Mouse (Mus musculus) embryonic facial prominence, embryonic 10.5 days (tissue): Measurements from ENCODE around the gene Slc22a3. TPM values are rescaled to one million over a fixed set of nuclear protein-coding genes. Genes with fewer than 3 reads are reported as not detected.
A peak's percentile ranks its signal among the peaks of the same experiment; 100 is the strongest.

Experiments used
- DNase-seq: peaks from one replicate; pipeline ENCODE4 v3.0.0-alpha.2; 2017; ENCODE audit warnings: low spot score
- H3K27ac ChIP-seq: fragments of 300-500 bp; sonication (generic); replicated peaks from 2 replicates; pipeline ENCODE4 v1.5.1; 2016; ENCODE audit warnings: mild to moderate bottlenecking
- H3K27me3 ChIP-seq: fragments of 300-500 bp; sonication (generic); replicated peaks from 2 replicates; pipeline ENCODE4 v1.6.1; 2016; ENCODE audit warnings: low read depth, mild to moderate bottlenecking; ENCODE audit not compliant: poor library complexity, severe bottlenecking
- H3K36me3 ChIP-seq: fragments of 300-500 bp; sonication (generic); replicated peaks from 2 replicates; pipeline ENCODE4 v1.6.1; 2016; ENCODE audit warnings: mild to moderate bottlenecking, moderate library complexity
- H3K4me1 ChIP-seq: fragments of 300-500 bp; sonication (generic); 2 replicates; pipeline ENCODE4 v1.6.1; 2016
- H3K4me3 ChIP-seq: fragments of 300-500 bp; sonication (generic); 2 replicates; pipeline ENCODE4 v1.5.1; 2016; ENCODE audit warnings: mild to moderate bottlenecking, moderate library complexity
- H3K9me3 ChIP-seq: fragments of 300-500 bp; sonication (generic); 2 replicates; pipeline ENCODE4 v1.6.1; 2016; ENCODE audit warnings: mild to moderate bottlenecking
- WGBS: fragments of 180-500 bp; shearing (Covaris S2); methylation state at CpG from one replicate; pipeline ENCODE4 v1.1.7; 2016; 5-methylcytosine and 5-hydroxymethylcytosine counted together
- polyA plus RNA-seq: library from polyadenylated mRNA; unstranded; fragments of >200 nt; fragmentation: Nextera tagmentation; extraction: Ambion mirVana; gene quantifications from 2 replicates; pipeline ENCODE4 v1.2.1, GENCODE M21; 2016

The Slc22a3 gene
- polyA plus RNA-seq, 1 experiment from 2014 or later: 0.05 TPM

DNA sequence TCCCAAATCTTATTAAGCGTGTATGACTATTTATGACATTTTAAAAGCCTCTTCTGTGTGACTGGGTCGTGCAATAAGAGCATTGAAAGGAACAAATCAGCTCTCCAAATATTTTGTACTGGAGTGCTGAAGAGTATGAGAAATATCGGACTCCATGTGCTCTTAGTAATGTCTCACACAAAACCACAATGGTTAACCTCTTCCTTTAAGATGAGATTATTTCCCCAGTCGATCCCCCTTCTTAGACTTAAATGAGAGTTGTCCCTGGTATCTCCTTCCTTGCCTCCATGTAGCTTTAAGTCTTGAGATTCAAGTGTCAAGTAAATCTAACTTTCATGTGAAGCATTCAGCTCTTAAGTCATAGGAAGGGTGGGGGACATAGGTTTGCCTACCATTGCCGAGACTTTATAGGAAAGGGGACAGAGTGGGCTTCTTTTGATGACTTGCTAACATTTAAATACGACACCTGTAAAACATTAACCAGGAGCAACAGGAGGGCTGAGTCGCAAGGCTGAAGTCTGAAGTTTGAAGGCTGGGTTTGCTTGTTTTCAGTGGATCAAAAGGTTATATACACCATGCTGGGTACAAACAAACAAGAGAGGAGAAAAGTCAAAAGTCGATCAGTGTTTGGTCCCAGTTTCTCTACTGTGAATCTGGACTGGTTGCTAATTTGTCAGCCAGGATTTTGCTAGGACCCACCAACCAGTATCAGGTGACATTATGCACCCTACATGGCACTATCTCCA is 122.3 kb downstream of the Slc22a3 start:
- Histone ChIP-seq H3K36me3 (no peaks in the 10 kb centered on the region), H3K9me3 (no peaks in the 10 kb centered on the region), H3K4me3 (no peak overlapping the region), H3K4me1 (peaks cover 6% of the 10 kb centered on the region), H3K27ac (no peak overlapping the region), H3K27me3 (no peaks in the 10 kb centered on the region)
- WGBS: 72% methylated on average over 8 of the region's 8 CpGs
- no peak for DNase-seq

DNA sequence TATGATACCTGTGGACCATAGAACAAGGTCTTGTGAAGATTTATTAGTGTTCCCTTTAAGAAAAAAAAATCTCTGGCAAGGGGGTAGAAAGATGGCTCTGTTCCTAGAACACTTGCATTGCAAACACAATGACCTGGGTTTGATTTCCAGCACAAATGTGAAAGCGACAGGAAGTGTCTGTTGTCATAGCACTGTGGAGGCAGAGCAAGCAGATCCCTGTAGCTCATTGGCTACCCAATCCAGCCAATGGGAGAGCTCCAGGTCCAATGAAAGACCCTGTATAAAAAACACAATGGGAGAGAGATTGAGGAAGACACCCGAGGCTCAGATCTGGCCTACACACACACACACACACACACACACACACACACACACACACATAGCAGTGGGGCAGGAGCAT is 125.0 kb downstream of the Slc22a3 start:
- DNase-seq: peak; percentile 27
- Histone ChIP-seq H3K27ac (no peak overlapping the region), H3K9me3 (no peaks in the 10 kb centered on the region), H3K27me3 (no peaks in the 10 kb centered on the region), H3K36me3 (no peaks in the 10 kb centered on the region), H3K4me3 (no peak overlapping the region), H3K4me1 (peaks cover 6% of the 10 kb centered on the region)
- 39% methylated on average over 2 of the region's 2 CpGs for whole genome bisulfite sequencing

DNA sequence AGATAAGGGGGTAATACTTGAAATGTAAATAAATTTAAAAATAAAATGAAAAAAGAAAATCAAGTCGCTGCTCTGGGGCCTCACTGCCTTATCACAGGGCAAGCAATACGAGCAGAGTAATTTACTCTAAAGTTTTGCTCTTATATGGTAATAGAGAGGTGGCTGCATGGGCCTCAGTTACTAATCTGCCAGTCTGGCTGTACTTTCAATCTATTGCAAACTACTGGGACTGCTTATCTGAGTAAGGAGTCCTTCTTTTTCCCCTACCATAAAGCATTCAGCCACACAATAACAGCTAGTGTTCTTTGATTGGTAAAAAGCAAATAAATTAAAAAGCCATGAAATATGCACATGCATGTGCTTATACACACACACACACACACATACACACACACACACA is 125.9 kb downstream of the Slc22a3 start:
- Histone ChIP-seq H3K36me3 (no peaks in the 10 kb centered on the region), H3K4me3 (no peak overlapping the region), H3K4me1 (peaks cover 6% of the 10 kb centered on the region), H3K27ac (no peak overlapping the region), H3K9me3 (no peaks in the 10 kb centered on the region), H3K27me3 (no peaks in the 10 kb centered on the region)
- DNase-seq: no peak
- 89% methylated on average over 2 of the region's 2 CpGs for WGBS

DNA sequence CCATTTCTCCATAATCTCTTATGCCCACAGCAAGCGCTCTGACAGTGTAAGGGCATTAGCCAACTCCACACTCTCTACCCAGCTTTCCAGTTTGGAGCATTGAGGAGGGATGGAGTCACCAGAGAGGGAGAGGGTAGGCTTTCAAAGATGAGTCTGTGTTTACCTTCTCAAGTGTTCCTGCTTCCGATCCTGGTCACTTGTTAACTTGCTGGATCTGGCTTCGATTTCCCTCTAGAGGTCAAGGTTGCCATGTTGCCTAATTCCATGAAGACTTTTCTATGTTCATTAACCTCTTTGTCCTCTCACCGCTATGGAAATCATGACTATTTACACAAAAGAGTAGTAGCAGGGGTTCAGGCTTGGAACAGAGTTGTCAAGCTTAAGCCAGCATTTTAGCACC is 127.2 kb downstream of the Slc22a3 start:
- H3K9me3 ChIP-seq: no peaks in the 10 kb centered on the region
- H3K4me1 ChIP-seq: peaks cover 6% of the 10 kb centered on the region
- WGBS: 83% methylated on average over 4 of the region's 4 CpGs
- no peak overlapping the region for H3K4me3 ChIP-seq
- no peaks in the 10 kb centered on the region for H3K36me3 ChIP-seq
- H3K27me3 ChIP-seq: no peaks in the 10 kb centered on the region
- no peak overlapping the region for H3K27ac ChIP-seq
- no peak for DNase-seq

DNA sequence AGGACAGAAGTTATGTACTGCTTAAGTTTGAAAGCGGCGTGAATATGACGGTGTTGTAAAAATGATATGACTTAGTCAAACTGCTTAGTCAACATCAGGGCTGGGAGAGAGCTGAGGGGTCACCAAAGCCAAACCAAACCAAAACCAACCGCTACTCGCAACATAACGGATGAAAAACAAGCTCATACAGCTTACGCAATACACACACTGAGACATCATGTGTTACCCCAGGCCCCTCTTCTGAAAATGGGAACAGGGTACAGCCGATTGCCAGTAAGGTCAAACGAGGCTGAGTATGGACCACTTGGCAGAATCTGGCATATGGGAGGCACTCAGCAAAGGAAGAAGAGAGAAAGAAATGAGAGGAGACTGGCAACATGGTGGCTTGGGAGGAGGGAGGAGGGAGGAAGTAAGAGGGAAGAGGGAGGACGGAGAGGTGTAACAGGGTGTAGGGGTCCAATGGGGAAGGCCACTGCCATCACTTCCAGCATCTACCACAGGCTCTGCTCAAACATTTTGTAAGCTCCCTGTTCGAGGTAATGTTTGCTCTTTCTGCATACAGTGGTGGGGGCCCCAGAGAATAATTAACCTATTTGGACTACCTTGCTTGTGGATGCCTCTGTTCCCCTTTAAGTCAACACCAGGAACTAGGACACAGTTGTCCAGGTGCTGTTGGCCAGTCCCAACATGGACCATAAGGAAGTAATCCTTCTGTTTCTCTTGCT is 129.4 kb downstream of the Slc22a3 start, which contains the start of gene Plg:
TSS of gene Plg (plus strand) at position 628 of the 725 bp plus-strand sequence.
- Histone ChIP-seq H3K27ac (no peak within 1 kb of the TSS), H3K9me3 (no peaks in the 10 kb centered on the region), H3K4me3 (no peak within 1 kb of the TSS), H3K27me3 (no peaks in the 10 kb centered on the region), H3K4me1 (peaks cover 6% of the 10 kb centered on the region), H3K36me3 (no peaks in the 10 kb centered on the region)
- no peak for DNase-seq
- WGBS: 88% methylated on average over 11 of the region's 11 CpGs

DNA sequence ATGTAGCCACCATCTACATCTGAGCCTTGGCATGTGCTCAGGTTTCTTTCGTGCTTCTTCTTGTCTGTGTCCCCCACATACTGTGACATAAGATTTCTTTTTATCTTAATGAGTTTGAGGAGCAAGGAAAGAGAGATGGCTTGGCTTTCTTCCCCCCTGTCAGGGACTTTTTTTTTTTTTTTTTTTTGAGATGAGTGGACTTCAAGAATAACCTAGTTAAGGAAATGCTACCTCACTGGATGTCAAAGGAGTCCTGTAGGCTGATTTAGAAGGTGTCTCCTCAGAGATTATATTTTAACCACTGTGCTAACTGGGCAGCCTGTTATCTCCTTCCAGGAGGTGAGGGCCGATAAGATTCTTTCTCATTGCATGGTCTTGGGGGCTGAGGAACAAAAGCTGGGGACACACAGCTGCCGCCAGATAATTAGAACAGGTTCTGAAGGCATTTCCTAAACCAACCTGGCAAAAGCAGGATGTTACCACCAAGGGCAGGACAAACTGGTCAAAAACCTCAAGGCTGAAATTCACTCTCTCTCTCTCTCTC is 133.8 kb downstream of the Slc22a3 start:
- no peak overlapping the region for H3K4me3 ChIP-seq
- no peaks in the 10 kb centered on the region for H3K36me3 ChIP-seq
- no peaks in the 10 kb centered on the region for H3K27me3 ChIP-seq
- no peaks in the 10 kb centered on the region for H3K9me3 ChIP-seq
- H3K4me1 ChIP-seq: peaks cover 8% of the 10 kb centered on the region; the same call in 1 of the 2 replicates
- WGBS: 76% methylated on average over 3 of the region's 3 CpGs
- DNase-seq: no peak
- H3K27ac ChIP-seq: no peak overlapping the region

DNA sequence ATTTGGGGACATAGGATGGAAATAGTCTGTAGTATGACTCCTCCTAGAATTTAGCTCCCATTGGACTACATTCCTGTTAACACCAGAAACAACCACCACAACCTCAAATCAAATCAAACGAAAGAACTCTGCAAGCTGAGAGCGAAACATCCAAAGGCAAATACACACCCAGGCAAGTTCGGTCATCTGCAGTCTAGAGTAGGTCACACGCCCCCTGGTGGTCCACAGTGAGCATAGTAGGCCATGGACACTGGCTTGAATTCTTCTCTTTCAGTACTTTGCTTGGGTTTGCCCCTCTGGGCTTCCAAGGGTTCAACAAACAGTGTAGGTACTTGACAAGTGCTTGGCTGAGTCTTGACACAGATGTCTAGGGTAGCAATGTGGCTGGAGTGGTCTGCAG is 135.5 kb downstream of the Slc22a3 start:
- Histone ChIP-seq H3K9me3 (no peaks in the 10 kb centered on the region), H3K36me3 (no peaks in the 10 kb centered on the region), H3K27me3 (no peaks in the 10 kb centered on the region), H3K27ac (no peak overlapping the region), H3K4me3 (no peak overlapping the region), H3K4me1 (peaks cover 15% of the 10 kb centered on the region)
- DNase-seq: peak; percentile 77
- 24% methylated on average over 4 of the region's 4 CpGs for WGBS

DNA sequence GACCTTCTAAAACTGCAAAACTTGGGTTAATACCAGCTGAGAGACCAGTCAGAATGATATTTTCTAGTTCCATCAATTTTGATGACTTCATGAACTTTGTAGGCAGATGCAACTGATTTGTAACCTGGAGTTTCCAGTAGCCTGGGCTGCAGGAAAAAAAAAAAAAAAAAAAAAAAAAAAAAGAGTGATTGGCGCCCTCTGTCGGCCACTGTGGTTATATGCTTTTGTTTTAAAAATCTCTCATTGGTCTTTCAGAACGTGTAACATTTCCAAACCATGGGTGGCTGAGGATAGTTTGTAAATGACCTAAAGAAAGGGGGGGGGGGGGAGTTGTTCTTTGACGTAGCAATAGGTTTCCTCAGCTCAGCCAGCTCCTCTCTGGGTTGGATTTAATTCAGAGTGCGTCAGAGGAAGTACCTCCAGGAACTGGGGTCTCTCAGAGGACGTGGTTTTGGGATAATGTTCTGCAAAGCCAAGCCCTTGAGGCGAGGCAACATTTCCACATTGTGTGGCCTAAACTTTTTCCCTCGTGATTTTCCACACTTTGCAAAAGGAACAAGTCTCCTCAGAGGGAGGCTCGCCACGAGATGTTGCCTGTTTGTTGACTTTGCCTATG is 136.1 kb downstream of the Slc22a3 start:
- DNase-seq: peak; percentile 42

DNA sequence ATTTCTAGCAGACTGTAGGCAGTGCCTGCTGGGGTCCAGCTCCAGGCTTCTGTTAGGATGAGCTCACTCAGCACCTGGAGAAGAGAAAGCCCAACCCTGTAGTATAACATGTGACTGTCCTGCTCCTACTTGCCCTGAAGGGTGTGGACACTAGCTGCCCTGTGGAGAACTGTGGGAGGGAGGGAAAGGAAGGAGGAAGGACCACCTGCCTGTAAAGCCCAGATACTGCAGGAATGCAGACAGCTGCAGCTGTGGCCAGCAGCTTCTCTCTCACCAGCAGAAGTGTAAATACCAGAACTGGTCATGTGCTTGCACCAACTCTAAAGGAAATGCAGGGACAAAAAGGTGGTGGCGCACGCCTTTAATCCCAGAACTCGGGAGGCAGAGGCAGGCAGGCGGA is 137.2 kb downstream of the Slc22a3 start:
- H3K9me3 ChIP-seq: no peaks in the 10 kb centered on the region
- H3K36me3 ChIP-seq: no peaks in the 10 kb centered on the region
- peaks cover 15% of the 10 kb centered on the region for H3K4me1 ChIP-seq
- no peak overlapping the region for H3K4me3 ChIP-seq
- WGBS: 75% methylated on average over 4 of the region's 4 CpGs
- no peaks in the 10 kb centered on the region for H3K27me3 ChIP-seq
- H3K27ac ChIP-seq: no peak overlapping the region
- no peak for DNase-seq

More for the DNA sequence above, 136.1 kb downstream of the Slc22a3 start:
- Histone ChIP-seq H3K4me1 (peaks cover 15% of the 10 kb centered on the region), H3K36me3 (no peaks in the 10 kb centered on the region), H3K27ac (no peak overlapping the region; the same call in 1 of the 2 replicates), H3K4me3 (0 out of 2 replicates have a peak overlapping the region, but pooled peaks have one; percentile 11), H3K27me3 (no peaks in the 10 kb centered on the region), H3K9me3 (no peaks in the 10 kb centered on the region)
- 39% methylated on average over 10 of the region's 10 CpGs for WGBS

DNA sequence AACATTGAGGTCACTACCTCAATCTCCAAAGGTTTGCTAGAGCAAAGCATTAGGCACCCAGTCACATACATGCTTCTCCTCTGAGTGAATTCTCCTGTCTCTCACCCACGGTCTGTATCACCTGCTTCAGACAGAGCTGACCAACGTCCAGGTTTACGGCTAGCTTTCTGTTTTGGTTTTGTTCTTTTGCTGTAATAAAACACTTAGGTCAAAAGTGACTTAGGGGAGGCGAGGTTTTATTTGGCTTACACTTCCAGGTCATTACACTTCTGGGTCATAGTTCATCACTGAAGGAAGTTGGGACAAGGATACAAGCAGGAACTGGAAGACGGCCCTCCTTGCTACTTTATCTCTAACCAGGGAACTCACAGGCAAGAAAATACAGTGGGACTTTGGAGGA is 138.1 kb downstream of the Slc22a3 start:
- Histone ChIP-seq H3K27me3 (no peaks in the 10 kb centered on the region), H3K4me1 (peaks cover 16% of the 10 kb centered on the region), H3K27ac (no peak overlapping the region), H3K4me3 (no peak overlapping the region), H3K36me3 (no peaks in the 10 kb centered on the region), H3K9me3 (no peaks in the 10 kb centered on the region)
- no peak for DNase-seq
- WGBS: 74% methylated on average over 5 of the region's 5 CpGs
